Mouse (Mus musculus): ENCODE results near the gene Tmem184a. TPM values are rescaled to one million over a fixed set of nuclear protein-coding genes. Genes with fewer than 3 reads are reported as not detected.

Tmem184a gene
- total RNA-seq, 2 experiments from 2014 or later = 0.43 TPM; not detected in 1

DNA sequence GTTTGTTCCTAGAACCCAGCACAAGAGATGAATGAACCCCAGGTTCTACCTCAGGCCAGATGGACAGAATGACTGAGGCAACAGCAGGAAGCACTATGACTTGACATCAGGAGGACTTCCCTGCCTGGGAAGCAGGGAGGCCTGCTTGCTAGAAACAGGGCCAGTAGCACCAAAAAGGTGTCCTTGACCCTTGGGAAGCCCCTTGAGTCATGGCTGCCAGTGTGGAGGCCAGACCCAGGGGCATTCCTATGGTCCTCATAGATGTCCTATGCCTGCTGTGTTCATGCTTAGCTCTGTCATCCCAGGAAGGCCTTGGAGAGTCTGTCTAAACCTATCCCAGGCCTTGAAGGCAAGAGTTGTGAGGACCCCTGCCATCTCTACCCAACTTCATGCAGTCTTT is 3.3 kb downstream of the Tmem184a start:
- intact Hi-C loops (cut with DNase I) = no loop called here
- no peak for DNase-seq (ENCODE audit: extremely low spot score in 1 of 2, low spot score in 2 of 2)

GRCm38 (mm10) chr5:139815964-139816363 is 3.8 kb downstream of the Tmem184a start:
- intact Hi-C loops (cut with DNase I) = no loop called here
- no peak for DNase-seq (ENCODE audit: extremely low spot score in 1 of 2, low spot score in 2 of 2)

DNA sequence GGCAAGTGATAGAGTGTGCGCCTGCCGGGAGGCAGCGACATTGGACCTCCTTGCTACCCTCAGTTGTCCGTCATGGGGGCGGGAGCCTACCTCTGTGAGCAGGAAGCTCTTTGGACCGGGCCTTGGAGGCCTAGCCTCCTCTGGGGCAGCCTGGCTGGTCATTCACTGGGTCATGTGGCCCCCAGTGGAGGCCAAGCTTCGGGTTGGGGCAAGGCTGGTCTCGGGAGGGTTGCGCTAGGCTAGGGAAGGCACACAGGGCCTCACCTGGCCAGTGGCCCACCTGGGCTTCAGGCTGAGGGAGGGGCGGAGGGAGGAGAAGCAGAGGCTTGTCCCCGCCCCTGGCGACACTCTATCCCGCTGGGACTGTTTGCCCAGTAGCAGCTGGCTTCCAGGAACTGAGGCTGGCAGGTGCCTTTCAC is 5.7 kb downstream of the Tmem184a start:
- intact Hi-C loops (cut with DNase I) = no loop called here
- DNase-seq (ENCODE audit: extremely low spot score in 1 of 2, low spot score in 2 of 2) = no peak

DNA sequence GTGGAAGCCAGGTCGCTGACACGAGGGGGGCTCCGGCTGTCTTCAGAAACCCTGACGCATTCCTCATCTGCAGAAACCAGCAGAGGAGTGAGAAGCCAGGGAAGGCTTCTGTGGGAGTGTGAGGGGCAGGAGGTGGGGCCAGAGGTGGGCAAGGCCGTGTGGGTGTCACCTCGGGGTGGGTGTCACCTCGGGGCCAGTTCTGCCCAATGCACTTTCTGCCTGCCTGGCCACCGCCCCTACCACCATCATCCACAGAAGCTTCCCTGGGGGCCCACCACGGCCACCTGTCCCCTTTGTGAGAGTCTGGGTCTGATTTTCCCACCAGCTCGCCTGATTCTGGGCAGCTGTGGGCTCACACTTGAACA is 6.6 kb downstream of the Tmem184a start:
- no peak for DNase-seq (ENCODE audit: extremely low spot score in 1 of 2, low spot score in 2 of 2)
- intact Hi-C loops (cut with DNase I) = no loop called here

- no peak for DNase-seq (ENCODE audit: extremely low spot score in 1 of 2, low spot score in 2 of 2)
- intact Hi-C loops (cut with DNase I) = no loop called here
These were observed 7.2 kb downstream of the Tmem184a start for GRCm38 (mm10) chr5:139812398-139813125.

DNA sequence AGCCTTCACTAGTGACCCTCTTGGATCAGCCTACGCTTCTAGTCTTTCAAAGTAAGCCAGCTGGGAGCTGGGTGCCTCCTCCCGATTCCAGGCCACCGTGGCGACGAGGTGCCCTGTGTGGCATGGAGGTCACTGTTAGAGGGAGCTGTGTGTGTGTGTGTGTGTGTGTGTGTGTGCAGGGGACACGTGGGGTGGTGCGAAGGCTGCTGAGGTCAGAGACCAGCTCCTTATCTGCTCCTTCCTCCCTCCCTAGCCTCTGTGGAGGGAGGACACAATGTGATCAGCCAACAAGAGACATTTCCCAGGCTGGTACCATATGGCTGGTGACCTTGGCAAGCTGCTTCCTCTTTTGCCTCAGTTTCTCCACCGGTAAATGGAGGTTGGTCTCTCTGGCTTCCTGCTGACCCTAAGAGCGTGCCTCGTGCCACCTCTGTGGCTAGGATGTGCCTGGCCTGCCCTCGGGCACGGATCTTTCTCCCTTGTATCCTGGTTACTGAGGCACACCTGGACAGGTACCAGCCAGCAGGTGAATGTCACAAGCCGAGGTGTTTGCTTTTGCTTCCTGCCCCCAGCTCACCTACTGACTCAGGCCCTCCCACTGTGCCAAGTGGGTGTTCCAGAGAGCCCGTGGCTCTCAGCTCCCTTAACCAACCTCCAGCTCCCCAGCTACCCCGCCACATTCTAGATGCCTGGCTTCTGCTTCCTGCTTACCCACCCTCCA is 7.9 kb downstream of the Tmem184a start:
- intact Hi-C loops (cut with DNase I) = no loop called here
- DNase-seq (ENCODE audit: extremely low spot score in 1 of 2, low spot score in 2 of 2) = peak in 1 of 2 experiments; percentile 16

GRCm38 (mm10) chr5:139809397-139809796 is 10.3 kb downstream of the Tmem184a start:
- DNase-seq (ENCODE audit: extremely low spot score in 1 of 2, low spot score in 2 of 2) = peak in 1 of 2 experiments; percentile 18
- intact Hi-C loops (cut with DNase I) = no loop called here

- intact Hi-C loops (cut with DNase I) = no loop called here
- no peak for DNase-seq (ENCODE audit: extremely low spot score in 1 of 2, low spot score in 2 of 2)
These were observed 13.8 kb downstream of the Tmem184a start for GRCm38 (mm10) chr5:139805924-139806323.

GRCm38 (mm10) chr5:139804573-139805111 is 15.1 kb downstream of the Tmem184a start:
- DNase-seq (ENCODE audit: extremely low spot score in 1 of 2, low spot score in 2 of 2) = no peak
- intact Hi-C loops (cut with DNase I) = no loop called here

DNA sequence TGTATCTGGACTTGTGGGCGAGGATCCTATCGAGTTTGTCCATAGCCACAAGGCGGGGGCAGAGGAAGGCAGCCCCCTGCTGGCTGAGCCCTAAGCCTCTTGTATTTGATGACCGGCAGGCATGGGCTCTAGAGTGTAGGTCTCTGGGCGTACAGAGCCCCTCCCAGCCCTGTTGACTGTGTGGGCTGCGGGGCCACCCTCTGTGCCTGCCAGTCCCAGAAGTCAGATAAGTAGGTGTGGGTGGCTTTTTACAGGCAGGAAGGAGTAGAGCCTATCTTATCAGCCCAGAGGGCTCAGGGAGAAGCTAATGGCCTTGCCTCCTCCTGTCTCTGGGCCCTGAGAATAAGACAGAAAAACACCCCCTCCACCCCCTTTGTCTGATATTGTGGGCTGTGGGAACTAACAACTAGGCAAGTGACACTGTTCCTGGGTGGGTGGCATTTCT is 15.6 kb downstream of the Tmem184a start:
- intact Hi-C loops (cut with DNase I) = no loop called here
- DNase-seq (ENCODE audit: extremely low spot score in 1 of 2, low spot score in 2 of 2) = no peak

GRCm38 (mm10) chr5:139803601-139804102 is 16.1 kb downstream of the Tmem184a start:
- DNase-seq (ENCODE audit: extremely low spot score in 1 of 2, low spot score in 2 of 2) = peak in 1 of 2 experiments; percentile 81
- intact Hi-C loops (cut with DNase I) = no loop called here

DNA sequence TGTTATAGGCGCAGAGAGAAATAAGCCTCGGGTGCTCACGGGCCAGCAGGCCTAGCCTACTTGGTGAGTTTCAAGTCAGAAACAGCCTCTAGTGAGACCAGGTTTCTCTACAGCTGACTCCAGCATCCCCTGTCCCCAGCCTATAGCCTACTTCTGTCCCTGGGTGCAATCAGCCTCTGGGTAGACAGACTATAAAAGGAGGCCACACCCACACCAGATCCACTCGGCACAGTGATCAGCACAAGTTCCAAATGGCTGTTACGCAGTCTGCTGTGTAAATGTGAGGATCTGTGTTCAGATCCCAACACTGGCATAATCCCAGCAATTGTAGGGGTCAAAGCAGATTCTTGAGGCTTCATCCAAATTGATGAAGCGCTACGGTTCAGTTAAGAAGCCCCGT is 16.6 kb downstream of the Tmem184a start:
- no peak for DNase-seq (ENCODE audit: extremely low spot score in 1 of 2, low spot score in 2 of 2)
- intact Hi-C loops (cut with DNase I) = no loop called here

GRCm38 (mm10) chr5:139801880-139802279 is 17.8 kb downstream of the Tmem184a start:
- no peak for DNase-seq (ENCODE audit: extremely low spot score in 1 of 2, low spot score in 2 of 2)
- intact Hi-C loops (cut with DNase I) = no loop called here

GRCm38 (mm10) chr5:139801231-139801630 is 18.5 kb downstream of the Tmem184a start:
- DNase-seq (ENCODE audit: extremely low spot score in 1 of 2, low spot score in 2 of 2) = no peak
- intact Hi-C loops (cut with DNase I) = no loop called here

DNA sequence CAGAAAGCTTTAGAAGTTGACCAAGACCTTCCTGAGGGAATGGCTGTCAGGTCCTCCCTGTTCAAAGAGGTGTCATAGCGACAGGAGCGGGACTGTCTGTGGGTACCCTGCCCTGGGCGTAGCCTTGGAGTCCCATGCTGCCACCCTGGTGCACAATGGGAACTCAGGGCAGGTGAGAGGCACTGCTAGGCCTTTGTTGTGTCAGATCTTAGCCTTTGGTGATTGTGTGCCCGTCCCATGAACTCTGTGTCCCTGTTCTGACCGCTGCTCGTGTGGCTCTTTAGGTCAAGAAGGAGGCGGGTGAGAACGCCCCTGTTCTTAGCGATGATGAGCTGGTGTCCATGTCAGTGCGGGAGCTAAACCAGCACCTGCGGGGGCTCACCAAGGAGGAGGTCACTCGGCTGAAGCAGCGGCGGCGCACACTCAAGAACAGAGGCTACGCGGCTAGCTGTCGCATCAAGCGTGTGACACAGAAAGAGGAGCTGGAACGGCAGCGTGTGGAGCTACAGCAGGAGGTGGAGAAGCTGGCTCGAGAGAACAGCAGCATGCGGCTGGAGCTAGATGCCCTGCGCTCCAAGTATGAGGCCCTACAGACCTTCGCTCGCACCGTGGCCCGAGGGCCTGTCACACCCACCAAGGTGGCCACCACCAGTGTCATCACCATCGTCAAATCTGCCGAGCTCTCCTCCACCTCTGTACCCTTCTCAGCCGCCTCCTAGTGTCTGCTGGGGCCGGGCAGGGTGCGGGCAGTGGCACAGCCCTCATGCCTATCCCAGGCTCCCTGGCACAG is 19.7 kb downstream of the Tmem184a start:
- no peak for DNase-seq (ENCODE audit: extremely low spot score in 1 of 2, low spot score in 2 of 2)
- intact Hi-C loops (cut with DNase I) = no loop called here

GRCm38 (mm10) chr5:139799041-139799440 is 20.7 kb downstream of the Tmem184a start:
- no peak for DNase-seq (ENCODE audit: extremely low spot score in 1 of 2, low spot score in 2 of 2)
- intact Hi-C loops (cut with DNase I) = no loop called here

GRCm38 (mm10) chr5:139798168-139798900 is 21.4 kb downstream of the Tmem184a start:
- DNase-seq (ENCODE audit: extremely low spot score in 1 of 2, low spot score in 2 of 2) = no peak
- intact Hi-C loops (cut with DNase I) = no loop called here

- peak; percentile 88 to 89 for DNase-seq (ENCODE audit: extremely low spot score in 1 of 2, low spot score in 2 of 2)
- intact Hi-C loops (cut with DNase I) = no loop called here
These were observed 22.1 kb downstream of the Tmem184a start for GRCm38 (mm10) chr5:139797473-139798167.

All from left cerebral cortex, postnatal 10 days (tissue).